Mouse (Mus musculus) frontal cortex, postnatal 25 days (tissue): ENCODE measurements around the gene Tent4b.
"Not testable (repeated sequence)": the region's sequence is repeated elsewhere in the genome, so short reads cannot be mapped to it uniquely, and the experiment has no call there.

Experiments used
- DNase-seq, 2 experiments: peaks; one replicate each; pipeline ENCODE4 v3.0.0; 2022; ENCODE audit warnings: low spot score in 2 of 2

Tent4b gene

GRCm38 (mm10) chr8:88198945-88199571 is at the start of gene Tent4b:
Gene Tent4b (plus strand): TSS chr8:88199213.
- peak; percentile 82 to 87 for DNase-seq

DNA sequence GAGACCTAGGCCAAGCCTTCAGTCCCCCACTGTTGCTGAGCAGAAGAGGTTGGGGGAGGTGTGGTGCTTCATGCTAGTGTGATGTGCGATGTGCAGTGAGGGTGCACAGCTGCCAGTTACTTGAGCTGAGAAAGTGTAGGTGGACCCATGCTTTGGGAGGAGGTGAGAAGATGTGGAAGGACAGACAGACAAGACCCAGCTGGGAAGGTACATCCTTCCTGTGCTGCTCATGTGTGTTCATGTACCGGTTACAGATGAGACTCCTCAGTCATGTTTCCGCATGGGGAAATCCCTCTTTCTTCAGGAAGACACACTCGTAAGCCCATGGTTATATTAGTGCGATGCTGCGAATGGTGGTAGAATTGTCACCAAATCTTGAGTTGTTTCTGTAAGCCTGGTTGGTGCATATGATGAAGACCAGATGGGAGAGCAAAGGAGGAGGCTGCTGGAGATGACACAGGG is 48.1 kb upstream of the Tent4b start:
- no peak for DNase-seq

DNA sequence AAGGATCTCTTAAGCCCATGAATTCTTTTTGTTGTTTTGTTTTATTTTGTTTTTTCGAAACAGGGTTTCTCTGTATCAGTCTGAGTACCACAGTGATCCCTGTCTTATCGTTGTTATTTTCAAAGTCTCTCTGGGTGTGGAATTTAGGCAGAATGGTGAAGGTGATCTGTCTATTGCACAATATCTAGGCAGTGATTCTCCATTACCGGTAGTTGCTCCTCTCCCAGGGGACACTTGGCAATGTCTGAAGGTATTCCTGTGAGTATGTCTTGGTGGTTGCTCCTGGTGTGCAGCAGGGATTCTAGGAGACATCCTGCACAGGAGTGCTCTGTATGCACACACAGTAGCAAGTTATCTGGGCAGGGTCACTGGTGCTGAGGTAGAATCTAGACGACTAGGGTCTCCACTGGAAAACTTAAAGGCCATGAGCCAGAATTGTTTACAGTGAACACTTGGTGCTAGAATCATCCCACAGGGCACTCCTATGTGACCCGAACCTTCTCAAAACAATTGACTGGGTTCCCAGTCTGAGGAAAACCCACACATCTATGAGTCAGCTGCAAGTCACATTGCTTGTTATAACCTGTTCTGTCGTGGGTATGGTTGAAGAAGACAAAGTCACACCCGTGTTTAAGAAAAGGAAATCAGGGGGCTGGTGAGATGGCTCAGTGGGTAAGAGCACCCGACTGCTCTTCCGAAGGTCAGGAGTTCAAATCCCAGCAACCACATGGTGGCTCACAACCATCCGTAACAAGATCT is 38.6 kb upstream of the Tent4b start:
- DNase-seq = no peak

DNA sequence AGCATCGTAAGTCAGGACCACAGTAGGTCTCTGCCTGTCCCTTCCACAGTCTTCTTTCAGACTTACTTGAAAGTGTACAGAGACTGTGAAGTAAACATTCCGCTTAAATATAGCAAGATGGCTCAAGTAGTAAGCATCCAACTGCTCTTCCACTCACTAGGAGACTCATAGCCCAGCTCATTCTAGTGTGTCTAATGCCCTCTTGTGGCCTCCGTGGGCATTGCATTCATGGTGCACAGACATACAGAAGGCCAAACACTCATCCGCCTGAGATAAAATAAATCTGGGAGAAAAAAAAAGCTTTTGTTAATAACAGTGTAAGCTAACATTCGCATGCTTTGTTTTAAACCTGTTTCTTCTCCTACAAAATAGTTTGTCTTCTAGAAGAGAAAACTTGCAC is 37.6 kb upstream of the Tent4b start:
- DNase-seq = peak; percentile 53 to 56

DNA sequence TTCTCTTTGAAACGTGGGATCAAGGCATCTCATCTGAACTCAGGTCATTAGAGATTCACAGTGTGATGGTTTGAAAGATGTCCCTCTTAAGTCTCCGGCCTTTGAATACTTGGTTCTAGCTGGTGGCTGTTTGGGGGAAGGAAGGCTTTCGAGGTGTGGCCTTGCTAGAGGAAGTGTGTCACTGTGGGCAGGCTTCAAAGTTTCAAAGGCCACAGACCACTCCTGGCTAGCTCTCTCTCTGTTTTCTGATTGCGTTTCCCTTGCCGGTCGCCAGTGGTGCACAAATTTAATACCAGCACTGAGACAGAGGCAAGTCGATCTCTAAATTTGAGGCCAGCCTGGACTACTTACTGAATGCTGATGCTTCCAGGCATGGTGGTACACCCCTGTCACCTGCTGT is 23.7 kb upstream of the Tent4b start:
- no peak for DNase-seq

- DNase-seq = no peak
These were observed 21.7 kb upstream of the Tent4b start for GRCm38 (mm10) chr8:88177291-88177690.

DNA sequence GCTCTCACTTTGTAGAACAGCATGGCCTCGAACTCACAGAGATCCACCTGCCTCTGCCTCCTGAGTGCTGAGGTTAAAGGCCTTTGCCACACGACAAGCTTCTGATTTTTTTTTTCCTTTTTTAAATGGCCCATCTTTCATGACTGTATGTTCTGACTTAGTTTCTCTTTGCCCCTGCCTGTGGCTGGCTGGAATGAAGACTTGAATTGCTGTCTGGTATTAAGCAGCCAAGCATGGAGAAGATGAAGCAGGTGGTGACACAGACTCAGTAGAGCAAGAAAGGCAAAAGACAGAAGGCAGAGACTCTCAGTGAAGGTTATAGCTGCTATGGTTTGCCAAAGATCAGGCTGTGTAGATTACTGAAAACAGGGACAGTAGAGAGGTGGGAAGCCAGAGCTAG is 15.9 kb upstream of the Tent4b start:
- DNase-seq = no peak

DNA sequence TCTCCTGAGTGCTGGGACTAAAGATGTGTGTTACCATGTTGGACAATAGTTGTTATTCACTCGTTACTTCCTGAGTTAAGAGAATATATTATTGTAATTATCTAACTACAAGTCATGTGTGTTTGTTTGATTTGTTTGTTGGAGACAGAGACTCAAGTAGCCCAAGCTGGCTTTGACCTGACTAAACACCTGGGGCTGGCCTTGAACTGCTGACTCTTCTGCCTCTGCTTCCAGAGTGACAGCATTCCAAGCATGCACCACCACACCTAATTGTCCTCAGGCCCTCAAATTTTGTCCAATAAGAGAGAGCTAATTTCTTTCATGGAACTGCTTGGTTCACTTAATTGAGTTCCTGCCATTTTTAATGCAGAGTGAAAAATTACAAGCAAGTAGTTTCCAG is 14.1 kb upstream of the Tent4b start:
- no peak for DNase-seq

GRCm38 (mm10) chr8:88185716-88186115 is 13.3 kb upstream of the Tent4b start:
- DNase-seq = no peak

- no peak for DNase-seq
These were observed 1.7 kb upstream of the Tent4b start for GRCm38 (mm10) chr8:88197328-88197727.

- DNase-seq = no peak
These were observed 465 bp upstream of the Tent4b start for GRCm38 (mm10) chr8:88198551-88198944.

- peak; percentile 20 to 25 for DNase-seq
These were observed 938 bp downstream of the Tent4b start for GRCm38 (mm10) chr8:88199700-88200601.

GRCm38 (mm10) chr8:88200724-88201495 is 1.9 kb downstream of the Tent4b start:
- no peak for DNase-seq

DNA sequence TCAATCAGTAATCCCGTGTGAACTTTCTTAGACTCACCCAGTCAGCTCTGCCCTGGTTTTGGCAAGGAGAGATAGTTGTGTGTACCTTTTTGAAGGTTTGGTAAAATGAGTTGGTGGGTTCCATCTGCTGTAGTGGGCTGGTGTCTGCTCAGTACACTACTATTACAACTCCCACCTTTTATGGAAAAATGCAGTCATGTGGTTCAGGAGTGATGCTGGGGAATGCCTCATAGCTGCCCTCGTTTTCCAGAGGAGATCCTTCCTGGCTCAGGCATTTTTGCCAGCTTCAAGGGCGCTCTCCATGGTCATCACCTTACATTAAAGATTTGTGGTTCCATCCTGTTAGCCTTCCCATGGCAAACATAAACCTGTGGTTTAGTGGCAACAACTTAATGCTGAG is 2.6 kb downstream of the Tent4b start:
- DNase-seq = no peak

GRCm38 (mm10) chr8:88206016-88206415 is 7.0 kb downstream of the Tent4b start:
- DNase-seq = no peak

DNA sequence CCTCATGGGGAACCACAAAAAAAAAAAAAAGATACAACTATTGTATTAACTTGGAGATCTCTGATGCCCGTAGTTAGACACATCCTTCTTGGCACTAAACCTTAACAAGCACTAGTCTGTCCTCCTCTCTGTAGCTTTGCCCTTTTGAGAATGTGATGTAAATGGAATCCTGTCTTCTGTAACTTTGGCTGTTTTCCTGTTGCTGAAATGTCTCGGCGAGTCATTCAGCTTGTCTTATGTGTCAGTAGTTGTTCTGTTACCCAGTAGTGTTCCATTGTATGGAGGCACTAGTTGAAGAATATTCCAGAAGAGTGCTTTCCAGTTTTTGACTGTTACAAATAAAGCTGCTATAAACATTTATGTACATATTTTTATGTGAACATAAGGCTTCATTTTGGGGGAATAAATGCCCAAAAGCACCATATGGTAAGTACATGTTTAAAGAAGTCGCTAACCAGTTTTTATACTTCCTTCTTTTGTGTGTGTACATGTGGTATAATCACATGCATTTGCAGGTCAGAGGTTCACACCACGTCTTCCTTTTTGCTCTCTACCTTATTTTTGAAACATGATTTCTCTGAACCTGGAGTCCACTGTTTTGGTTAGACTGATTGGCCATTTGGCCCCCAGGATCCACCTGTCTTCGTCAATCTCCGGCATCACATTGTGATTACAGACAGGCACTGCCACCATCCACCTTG is 8.3 kb downstream of the Tent4b start:
- DNase-seq = no peak

GRCm38 (mm10) chr8:88209930-88210827 is 11.2 kb downstream of the Tent4b start:
- DNase-seq = not testable (repeated sequence)

DNA sequence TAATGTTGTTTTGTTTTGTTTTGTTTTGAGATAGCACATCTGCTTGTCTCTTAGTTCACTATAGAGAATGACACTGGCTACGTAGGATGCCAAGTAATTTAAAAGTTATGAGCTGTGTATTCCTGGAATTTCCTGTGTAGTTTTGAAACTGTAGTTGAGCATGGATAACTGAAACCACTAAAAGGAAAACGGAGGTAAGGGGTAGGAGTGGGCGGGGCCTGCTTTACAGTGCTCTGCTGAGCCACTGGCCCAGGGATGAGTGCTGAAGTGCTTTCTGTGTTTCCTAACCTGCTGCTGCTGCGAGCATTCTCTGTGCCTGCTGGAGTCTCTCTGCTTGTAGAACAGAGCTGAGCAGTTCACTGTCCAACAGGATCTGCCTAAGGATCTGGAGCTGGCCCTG is 22.3 kb downstream of the Tent4b start:
- DNase-seq = no peak

GRCm38 (mm10) chr8:88225358-88225757 is 26.3 kb downstream of the Tent4b start:
- DNase-seq = no peak

DNA sequence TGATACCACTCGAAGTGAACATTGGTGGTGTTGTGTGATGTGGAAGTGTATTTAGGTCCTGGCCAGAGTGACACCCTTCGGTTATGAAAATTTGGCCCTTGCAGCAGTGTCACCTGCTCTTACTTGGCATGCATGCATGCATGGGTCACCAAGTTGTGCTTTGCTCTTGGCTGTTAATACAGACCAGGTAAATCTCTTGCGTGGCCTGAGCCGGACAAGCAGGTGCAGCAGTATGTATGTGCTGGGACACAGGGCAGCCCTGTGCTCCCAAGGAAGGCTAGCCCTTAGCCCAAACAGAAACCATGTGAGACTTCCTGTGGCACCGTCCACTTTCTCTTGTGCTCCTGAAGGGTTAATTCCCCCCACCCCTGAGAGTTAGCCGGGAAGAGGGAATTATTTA is 28.8 kb downstream of the Tent4b start:
- DNase-seq = no peak
